Mouse (Mus musculus): Measurements from ENCODE around the gene Dennd6b. TPM values are rescaled to one million over a fixed set of nuclear protein-coding genes. Genes with fewer than 3 reads are reported as not detected.
A peak's percentile ranks its signal among the peaks of the same experiment; 100 is the strongest.

Gene Dennd6b
- polyA plus RNA-seq, 1 experiment from 2014 or later: 62.2 TPM

DNA sequence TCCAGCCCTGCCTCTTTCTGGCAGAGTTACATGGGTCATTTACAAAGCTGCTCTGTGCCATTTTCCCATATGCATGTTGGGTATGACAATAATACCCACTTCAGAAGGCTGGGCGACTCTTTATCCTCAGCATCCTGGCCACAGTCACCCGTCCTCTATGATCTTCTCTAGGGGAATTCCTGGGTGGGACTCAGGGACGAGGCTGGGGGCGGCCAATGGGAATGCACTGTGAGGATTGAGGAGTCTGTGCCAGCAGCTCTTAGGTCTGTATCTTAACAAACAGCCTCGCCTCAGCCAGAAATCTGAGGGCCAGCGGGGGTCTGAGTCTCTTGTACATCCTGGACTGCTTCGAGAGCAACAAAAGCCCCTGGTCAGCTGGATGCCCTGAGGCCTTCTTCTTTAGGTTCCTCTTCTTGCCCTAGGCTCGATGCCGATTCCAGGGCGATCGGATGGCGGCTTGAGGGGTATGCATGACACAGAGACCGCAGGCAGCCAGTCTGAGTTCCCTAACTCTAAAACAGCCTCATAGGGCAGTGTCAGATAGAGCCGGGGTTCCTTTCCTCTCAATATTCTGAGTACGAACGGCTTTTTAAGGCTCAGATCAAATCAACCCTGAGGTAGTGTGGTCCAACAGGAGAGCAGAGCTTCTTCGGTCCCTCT, 23.9 kb downstream of the Dennd6b start:
- Histone ChIP-seq H3K36me3 (peaks cover 8% of the 10 kb centered on the region; the same call in 1 of the 2 replicates), H3K4me1 (peaks cover 80% of the 10 kb centered on the region), H3K9me3 (no peaks in the 10 kb centered on the region), H3K27me3 (no peaks in the 10 kb centered on the region), H3K4me3 (peak overlapping the region; percentile 57), H3K27ac (replicated peaks) (peak overlapping the region; percentile 90), H3K9ac (replicated peaks) (peak overlapping the region; percentile 74), H3K4me2 (replicated peaks) (peak overlapping the region; percentile 98)
- WGBS: 17% methylated on average over 17 of the region's 17 CpGs
- no peak for ATAC-seq (replicated peaks)

- no peaks in the 10 kb centered on the region for H3K9me3 ChIP-seq
- H3K27ac ChIP-seq (replicated peaks): no peak overlapping the region
- H3K27me3 ChIP-seq: no peaks in the 10 kb centered on the region
- H3K9ac ChIP-seq (replicated peaks): no peak overlapping the region
- 93% methylated on average over 5 of the region's 5 CpGs for WGBS
- ATAC-seq (replicated peaks): no peak
- no peak overlapping the region for H3K4me3 ChIP-seq
- H3K4me2 ChIP-seq (replicated peaks): no peak overlapping the region
- H3K4me1 ChIP-seq: peaks cover 72% of the 10 kb centered on the region
- peaks cover 17% of the 10 kb centered on the region for H3K36me3 ChIP-seq
Measured at GRCm38 (mm10) chr15:89171526-89172051, 24.7 kb downstream of the Dennd6b start.

DNA sequence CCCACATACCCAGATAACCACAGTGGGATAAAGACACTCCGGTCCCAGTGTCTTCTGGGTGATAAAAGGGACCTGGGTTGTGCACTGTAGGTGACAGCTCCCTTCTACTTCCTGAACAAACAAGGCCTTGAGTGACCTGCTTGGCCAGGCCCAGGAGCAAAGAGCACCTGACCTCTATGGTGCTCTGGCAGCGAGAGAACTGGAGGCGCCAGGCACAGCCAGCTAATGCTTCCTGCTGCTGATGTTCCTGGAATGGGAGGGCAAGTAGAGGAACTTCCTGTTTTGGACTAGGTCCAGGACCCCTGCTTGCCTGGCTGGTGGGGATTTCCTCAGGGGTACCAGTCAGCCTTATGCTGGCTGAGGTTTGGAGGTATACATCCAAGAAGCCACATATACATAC, 26.2 kb downstream of the Dennd6b start:
- no peak overlapping the region for H3K4me3 ChIP-seq
- no peaks in the 10 kb centered on the region for H3K9me3 ChIP-seq
- H3K4me1 ChIP-seq: peaks cover 57% of the 10 kb centered on the region
- peak overlapping the region; percentile 65 for H3K27ac ChIP-seq (replicated peaks)
- no peaks in the 10 kb centered on the region for H3K27me3 ChIP-seq
- WGBS: 67% methylated on average over 3 of the region's 3 CpGs
- no peak overlapping the region for H3K4me2 ChIP-seq (replicated peaks)
- H3K36me3 ChIP-seq: peaks cover 31% of the 10 kb centered on the region
- no peak for ATAC-seq (replicated peaks)
- no peak overlapping the region for H3K9ac ChIP-seq (replicated peaks)

GRCm38 (mm10) chr15:89169431-89169830, 26.9 kb downstream of the Dennd6b start:
- Histone ChIP-seq H3K4me1 (peaks cover 50% of the 10 kb centered on the region), H3K4me3 (no peak overlapping the region), H3K4me2 (replicated peaks) (peak overlapping the region; percentile 14; the same call in 1 of the 2 replicates), H3K9ac (replicated peaks) (0 out of 2 replicates have a peak overlapping the region, but pooled peaks have one; percentile 11), H3K27ac (replicated peaks) (peak overlapping the region; percentile 65), H3K27me3 (no peaks in the 10 kb centered on the region), H3K36me3 (peaks cover 37% of the 10 kb centered on the region), H3K9me3 (no peaks in the 10 kb centered on the region)
- ATAC-seq (replicated peaks): peak; percentile 59
- 5% methylated on average over 10 of the region's 10 CpGs for WGBS

GRCm38 (mm10) chr15:89168922-89169321, 27.4 kb downstream of the Dennd6b start:
- H3K4me2 ChIP-seq (replicated peaks): 0 out of 2 replicates have a peak overlapping the region, but pooled peaks have one; percentile 14
- WGBS: 52% methylated on average over 10 of the region's 10 CpGs

GRCm38 (mm10) chr15:89165478-89165877, 30.8 kb downstream of the Dennd6b start:
- Histone ChIP-seq H3K27ac (replicated peaks) (no peak overlapping the region), H3K4me1 (peaks cover 18% of the 10 kb centered on the region), H3K4me2 (replicated peaks) (no peak overlapping the region), H3K9me3 (no peaks in the 10 kb centered on the region), H3K27me3 (no peaks in the 10 kb centered on the region), H3K4me3 (no peak overlapping the region), H3K9ac (replicated peaks) (no peak overlapping the region), H3K36me3 (peaks cover 75% of the 10 kb centered on the region)
- whole genome bisulfite sequencing: 95% methylated on average over 12 of the region's 12 CpGs
- ATAC-seq (replicated peaks): no peak

More at GRCm38 (mm10) chr15:89168922-89169321, 27.4 kb downstream of the Dennd6b start:
- Histone ChIP-seq H3K27me3 (no peaks in the 10 kb centered on the region), H3K4me1 (peaks cover 45% of the 10 kb centered on the region), H3K27ac (replicated peaks) (peak overlapping the region; percentile 65), H3K9ac (replicated peaks) (no peak overlapping the region), H3K4me3 (no peak overlapping the region), H3K9me3 (no peaks in the 10 kb centered on the region), H3K36me3 (peaks cover 42% of the 10 kb centered on the region)
- ATAC-seq (replicated peaks): no peak

DNA sequence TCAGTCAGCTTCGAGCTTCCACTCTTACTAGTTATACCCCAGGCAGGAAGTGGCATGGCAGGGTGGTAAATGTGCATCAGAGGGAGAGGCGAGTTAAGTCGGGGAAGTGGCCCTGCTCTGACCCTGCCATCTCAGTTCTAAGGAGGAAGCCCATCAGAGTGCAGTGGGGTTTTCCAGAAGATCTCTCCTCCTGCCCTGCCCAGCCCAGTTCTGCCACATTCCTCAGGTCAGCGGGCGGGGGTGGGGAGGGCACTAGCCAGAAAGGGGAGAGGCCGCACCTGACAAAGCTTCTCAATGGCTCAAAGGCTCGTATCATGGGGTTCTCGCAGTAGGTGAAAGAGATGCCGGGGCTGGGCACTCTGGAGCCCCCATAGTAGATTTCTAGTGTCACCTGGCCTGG, 34.9 kb downstream of the Dennd6b start:
- whole genome bisulfite sequencing: 91% methylated on average over 7 of the region's 9 CpGs
- Histone ChIP-seq H3K27ac (replicated peaks) (no peak overlapping the region), H3K4me1 (no peaks in the 10 kb centered on the region), H3K27me3 (no peaks in the 10 kb centered on the region), H3K4me3 (no peak overlapping the region), H3K36me3 (peaks cover 96% of the 10 kb centered on the region), H3K9me3 (no peaks in the 10 kb centered on the region), H3K4me2 (replicated peaks) (no peak overlapping the region), H3K9ac (replicated peaks) (no peak overlapping the region)
- no peak for ATAC-seq (replicated peaks)

GRCm38 (mm10) chr15:89158516-89158915, 37.8 kb downstream of the Dennd6b start:
- no peak overlapping the region for H3K4me3 ChIP-seq
- no peak overlapping the region for H3K27ac ChIP-seq (replicated peaks)

DNA sequence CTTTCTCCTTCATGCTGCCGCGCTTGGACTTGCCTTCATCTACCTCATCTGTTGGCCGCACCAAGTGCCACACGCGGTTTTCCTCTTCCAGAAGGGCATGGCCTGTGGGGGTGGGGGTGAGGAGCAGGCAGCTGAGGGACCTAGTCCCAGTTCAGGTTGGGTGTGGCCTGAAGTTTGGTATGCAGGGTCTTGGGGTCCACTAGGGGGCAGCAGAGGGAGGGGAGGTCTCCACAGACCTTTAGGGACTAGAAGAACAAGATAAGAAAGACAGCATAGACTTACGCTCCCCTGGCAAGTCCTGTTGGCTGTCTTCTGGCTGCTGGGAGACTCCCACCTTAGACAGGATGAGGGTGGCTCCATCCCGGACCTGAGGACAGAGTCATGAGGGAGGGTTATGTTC, 38.3 kb downstream of the Dennd6b start:
- Histone ChIP-seq H3K9ac (replicated peaks) (no peak overlapping the region), H3K9me3 (no peaks in the 10 kb centered on the region), H3K4me1 (no peaks in the 10 kb centered on the region), H3K27me3 (no peaks in the 10 kb centered on the region), H3K4me3 (no peak overlapping the region), H3K4me2 (replicated peaks) (no peak overlapping the region), H3K27ac (replicated peaks) (no peak overlapping the region), H3K36me3 (peaks cover 92% of the 10 kb centered on the region)
- 0 out of 2 replicates have a peak, but pooled peaks have one; percentile 36 for ATAC-seq (replicated peaks)
- WGBS: 64% methylated on average over 7 of the region's 7 CpGs

More at GRCm38 (mm10) chr15:89158516-89158915, 37.8 kb downstream of the Dennd6b start:
- no peaks in the 10 kb centered on the region for H3K4me1 ChIP-seq
- H3K9ac ChIP-seq (replicated peaks): no peak overlapping the region
- no peaks in the 10 kb centered on the region for H3K27me3 ChIP-seq
- no peaks in the 10 kb centered on the region for H3K9me3 ChIP-seq
- WGBS: 94% methylated on average over 16 of the region's 16 CpGs
- no peak overlapping the region for H3K4me2 ChIP-seq (replicated peaks)
- ATAC-seq (replicated peaks): no peak
- peaks cover 96% of the 10 kb centered on the region for H3K36me3 ChIP-seq

DNA sequence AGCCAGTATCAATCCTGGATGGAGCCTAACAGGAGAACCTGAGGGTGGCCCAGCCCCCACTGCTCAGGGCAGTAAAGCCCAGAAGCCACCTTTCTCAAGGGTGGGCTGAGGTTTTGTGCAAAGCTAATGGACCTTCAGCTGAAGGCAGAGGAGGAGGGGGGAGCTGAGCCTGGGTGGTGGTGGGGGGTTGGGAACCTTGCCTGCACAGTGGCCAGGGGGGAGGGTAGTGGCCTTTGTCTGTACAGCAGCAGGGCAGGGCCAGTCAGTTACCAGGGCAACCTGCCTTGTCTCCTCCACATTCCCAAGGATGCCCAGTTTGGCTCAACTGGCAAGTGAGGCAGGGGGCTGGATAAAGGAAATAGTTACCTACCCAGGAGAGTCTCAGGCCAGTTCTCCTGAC, 44.0 kb downstream of the Dennd6b start:
- Histone ChIP-seq H3K4me3 (no peak overlapping the region), H3K4me2 (replicated peaks) (no peak overlapping the region), H3K36me3 (peaks cover 38% of the 10 kb centered on the region), H3K9ac (replicated peaks) (no peak overlapping the region), H3K27ac (replicated peaks) (peak overlapping the region; percentile 17; the same call in 1 of the 2 replicates), H3K4me1 (peaks cover 30% of the 10 kb centered on the region), H3K27me3 (no peaks in the 10 kb centered on the region), H3K9me3 (no peaks in the 10 kb centered on the region)
- no peak for ATAC-seq (replicated peaks)

DNA sequence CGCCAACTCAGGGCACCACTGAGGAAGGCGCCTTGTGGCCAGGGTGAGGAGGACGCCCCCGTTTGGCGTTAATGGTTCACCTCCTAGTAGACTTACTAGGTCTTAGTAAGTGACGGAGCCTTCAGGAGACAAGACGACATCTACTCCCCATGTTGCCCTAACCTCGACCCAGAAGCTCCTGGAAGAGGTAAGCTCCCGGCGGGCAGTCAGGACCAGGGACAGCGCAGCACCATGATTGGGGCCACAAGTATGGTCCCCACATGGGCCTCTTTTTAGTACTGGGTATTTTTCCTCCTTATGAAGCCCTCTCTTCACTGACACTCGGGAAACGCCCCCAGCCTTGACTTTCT, 46.3 kb downstream of the Dennd6b start:
- ATAC-seq (replicated peaks): no peak
- WGBS: 4% methylated on average over 13 of the region's 13 CpGs
- Histone ChIP-seq H3K4me2 (replicated peaks) (peak overlapping the region; percentile 84), H3K36me3 (peaks cover 15% of the 10 kb centered on the region), H3K9ac (replicated peaks) (peak overlapping the region; percentile 80), H3K27ac (replicated peaks) (peak overlapping the region; percentile 88), H3K9me3 (no peaks in the 10 kb centered on the region), H3K4me3 (peak overlapping the region; percentile 78), H3K27me3 (no peaks in the 10 kb centered on the region), H3K4me1 (peaks cover 45% of the 10 kb centered on the region)

GRCm38 (mm10) chr15:89149271-89150040, 46.8 kb downstream of the Dennd6b start, which contains the start of gene Mapk11:
Mapk11 (minus strand) TSS chr15:89149628.
- WGBS: under 1% methylated on average over 61 of the region's 61 CpGs
- peak within 1 kb of the TSS; percentile 88 for H3K27ac ChIP-seq (replicated peaks)
- H3K9me3 ChIP-seq: no peaks in the 10 kb centered on the region
- peak within 1 kb of the TSS; percentile 80 for H3K9ac ChIP-seq (replicated peaks)
- H3K36me3 ChIP-seq: peaks cover 11% of the 10 kb centered on the region
- peaks cover 45% of the 10 kb centered on the region for H3K4me1 ChIP-seq
- peak; percentile 67 for ATAC-seq (replicated peaks)
- no peaks in the 10 kb centered on the region for H3K27me3 ChIP-seq
- peak within 1 kb of the TSS; percentile 78 for H3K4me3 ChIP-seq
- H3K4me2 ChIP-seq (replicated peaks): peak within 1 kb of the TSS; percentile 84
